Mouse (Mus musculus) lung, embryonic 16.5 days (tissue): ENCODE results near the gene Kdm2b. TPM values are rescaled to one million over a fixed set of nuclear protein-coding genes. Genes with fewer than 3 reads are reported as not detected.

ENCODE experiments used
- ATAC-seq: fragments of 200-750 bp; cut with Nextera tagmentation; 2 replicates; pipeline ENCODE4 v1.8.0; 2017; ENCODE audit warnings: low read depth, mild to moderate bottlenecking, moderate library complexity
- H3K27ac ChIP-seq: fragments of 300-500 bp; sonication (generic); 2 replicates; pipeline ENCODE4 v1.5.1; 2014; ENCODE audit warnings: mild to moderate bottlenecking, control low read depth, low read length
- H3K27me3 ChIP-seq: fragments of 300-500 bp; sonication (generic); 2 replicates; pipeline ENCODE4 v1.6.1; 2014; ENCODE audit warnings: low read depth, low read length, mixed read lengths; ENCODE audit not compliant: control insufficient read depth, insufficient read depth
- H3K36me3 ChIP-seq: fragments of 300-500 bp; sonication (generic); 2 replicates; pipeline ENCODE4 v1.6.1; 2014; ENCODE audit warnings: low read length; ENCODE audit not compliant: control insufficient read depth, insufficient read depth
- H3K4me1 ChIP-seq: fragments of 300-500 bp; sonication (generic); replicated peaks from 2 replicates; pipeline ENCODE4 v1.6.1; 2014; ENCODE audit warnings: low read length, mixed read lengths; ENCODE audit not compliant: control insufficient read depth, insufficient read depth
- H3K4me2 ChIP-seq: fragments of 300-500 bp; sonication (generic); 2 replicates; pipeline ENCODE4 v1.6.1; 2014; ENCODE audit warnings: low read depth, low read length, control low read depth
- H3K4me3 ChIP-seq: fragments of 300-500 bp; sonication (generic); 2 replicates; pipeline ENCODE4 v1.5.1; 2014; ENCODE audit warnings: mild to moderate bottlenecking, low read length, control low read depth
- H3K9ac ChIP-seq: fragments of 300-500 bp; sonication (generic); 2 replicates; pipeline ENCODE4 v1.6.1; 2014; ENCODE audit warnings: low read length, control low read depth
- H3K9me3 ChIP-seq: fragments of 300-500 bp; sonication (generic); 2 replicates; pipeline ENCODE4 v1.6.1; 2016; ENCODE audit warnings: low read length; ENCODE audit not compliant: control insufficient read depth
- WGBS: fragments of 180-500 bp; shearing (Covaris S2); extraction: QIAGEN DNeasy Blood & Tissue Kit; methylation state at CpG from one replicate; pipeline ENCODE4 v1.1.7; 2014; 5-methylcytosine and 5-hydroxymethylcytosine counted together
- polyA plus RNA-seq: library from polyadenylated mRNA; unstranded; fragments of >200 nt; fragmentation: Nextera tagmentation; extraction: Ambion mirVana; gene quantifications from 2 replicates; pipeline ENCODE4 v1.2.1, GENCODE M21; 2015

Kdm2b gene
- polyA plus RNA-seq, 1 experiment from 2014 or later = 37.6 TPM

DNA sequence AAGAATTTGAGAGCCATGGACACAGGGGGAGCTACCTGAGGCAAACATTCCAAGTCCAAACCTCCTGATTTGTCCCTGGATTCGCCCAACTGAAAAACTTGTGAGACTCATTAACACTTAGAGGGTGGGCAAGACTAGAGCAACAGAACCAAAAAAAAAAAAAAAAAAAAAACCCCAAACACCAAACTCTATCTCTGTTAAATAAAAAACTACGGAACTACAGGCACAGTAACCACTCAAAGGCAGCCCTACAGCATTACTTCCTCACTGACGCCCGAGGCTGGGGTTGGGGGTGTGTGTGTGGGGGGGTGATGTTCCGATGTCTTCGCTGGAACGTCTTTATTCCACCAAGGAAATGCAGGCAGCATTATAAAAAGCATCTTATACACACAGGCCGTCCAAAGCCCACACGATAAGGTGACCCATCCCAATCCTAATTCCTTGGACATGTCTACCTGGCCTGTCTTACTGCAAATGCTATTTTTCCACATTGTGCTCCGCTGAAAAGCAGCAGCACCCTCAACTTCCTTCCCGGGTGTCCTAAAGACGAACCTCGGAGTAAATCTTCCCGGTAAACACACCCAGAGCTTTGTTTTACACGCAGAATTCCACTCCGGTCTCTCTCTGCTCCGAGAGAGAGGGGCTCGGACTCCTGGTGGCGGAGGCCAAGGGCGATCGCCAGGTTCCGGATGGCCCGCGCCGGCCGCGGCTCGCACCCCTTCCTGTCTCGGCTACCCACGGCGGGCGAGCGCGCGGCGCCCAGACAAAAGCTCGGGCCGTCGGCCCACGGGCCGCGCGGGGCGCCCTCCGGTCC is 90.5 kb downstream of the Kdm2b start:
- no peaks in the 10 kb centered on the region for H3K27me3 ChIP-seq
- peaks cover 11% of the 10 kb centered on the region for H3K4me1 ChIP-seq
- peak overlapping the region; percentile 90 for H3K27ac ChIP-seq
- no peaks in the 10 kb centered on the region for H3K9me3 ChIP-seq
- under 1% methylated on average over 42 of the region's 45 CpGs for WGBS
- ATAC-seq = no peak
- no peaks in the 10 kb centered on the region for H3K36me3 ChIP-seq
- peak overlapping the region; percentile 88 for H3K9ac ChIP-seq
- H3K4me2 ChIP-seq = peak overlapping the region; percentile 96
- H3K4me3 ChIP-seq = peak overlapping the region; percentile 78

DNA sequence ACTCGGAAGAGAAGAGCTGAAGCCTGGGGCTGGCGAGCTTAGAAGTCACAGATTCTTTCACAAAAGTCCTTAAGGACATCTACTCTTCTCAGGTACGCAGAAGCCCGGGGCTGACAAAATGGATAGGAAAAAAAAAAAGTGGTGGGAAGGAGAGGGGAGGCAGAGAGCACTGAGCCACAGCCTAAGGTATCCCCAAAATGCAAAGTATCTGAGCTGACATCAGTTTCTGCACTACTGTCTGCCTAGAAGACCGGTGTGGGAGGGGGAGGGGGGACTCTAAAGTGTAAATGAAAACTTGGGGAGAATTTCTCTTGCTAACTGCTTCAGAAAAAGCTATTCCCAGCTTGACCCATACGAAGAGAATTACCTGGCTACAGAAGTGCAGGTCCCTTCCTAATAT is 91.5 kb downstream of the Kdm2b start:
- no peak overlapping the region for H3K27ac ChIP-seq
- ATAC-seq = no peak
- 73% methylated on average over 6 of the region's 6 CpGs for WGBS
- H3K36me3 ChIP-seq = no peaks in the 10 kb centered on the region
- H3K9me3 ChIP-seq = no peaks in the 10 kb centered on the region
- H3K27me3 ChIP-seq = no peaks in the 10 kb centered on the region
- peaks cover 11% of the 10 kb centered on the region for H3K4me1 ChIP-seq
- no peak overlapping the region for H3K9ac ChIP-seq
- H3K4me3 ChIP-seq = no peak overlapping the region
- no peak overlapping the region for H3K4me2 ChIP-seq

DNA sequence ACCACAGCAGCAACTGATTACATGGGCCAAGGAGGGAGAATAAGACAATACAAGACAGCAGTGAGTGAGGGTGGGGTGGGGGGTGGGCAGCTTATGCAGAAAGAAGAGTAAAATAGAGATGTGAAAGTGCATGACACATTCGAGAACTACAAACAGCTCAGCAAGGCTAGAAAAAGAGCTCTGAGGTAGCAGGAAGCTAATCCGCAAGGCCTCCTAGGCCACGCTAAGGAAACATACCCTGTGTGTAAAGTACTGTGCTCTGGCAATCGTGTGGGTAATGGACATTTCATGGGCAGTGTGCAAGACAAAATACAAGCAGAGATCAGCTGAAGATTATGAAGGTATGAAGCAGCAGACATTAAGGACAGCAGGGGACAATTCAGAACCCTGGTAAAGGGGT is 94.8 kb downstream of the Kdm2b start:
- H3K9ac ChIP-seq = no peak overlapping the region
- H3K4me1 ChIP-seq = peaks cover 7% of the 10 kb centered on the region
- no peaks in the 10 kb centered on the region for H3K27me3 ChIP-seq
- H3K27ac ChIP-seq = no peak overlapping the region
- no peak overlapping the region for H3K4me3 ChIP-seq
- ATAC-seq = no peak
- H3K4me2 ChIP-seq = no peak overlapping the region
- no peaks in the 10 kb centered on the region for H3K36me3 ChIP-seq
- 70% methylated on average over 4 of the region's 4 CpGs for WGBS
- H3K9me3 ChIP-seq = no peaks in the 10 kb centered on the region

DNA sequence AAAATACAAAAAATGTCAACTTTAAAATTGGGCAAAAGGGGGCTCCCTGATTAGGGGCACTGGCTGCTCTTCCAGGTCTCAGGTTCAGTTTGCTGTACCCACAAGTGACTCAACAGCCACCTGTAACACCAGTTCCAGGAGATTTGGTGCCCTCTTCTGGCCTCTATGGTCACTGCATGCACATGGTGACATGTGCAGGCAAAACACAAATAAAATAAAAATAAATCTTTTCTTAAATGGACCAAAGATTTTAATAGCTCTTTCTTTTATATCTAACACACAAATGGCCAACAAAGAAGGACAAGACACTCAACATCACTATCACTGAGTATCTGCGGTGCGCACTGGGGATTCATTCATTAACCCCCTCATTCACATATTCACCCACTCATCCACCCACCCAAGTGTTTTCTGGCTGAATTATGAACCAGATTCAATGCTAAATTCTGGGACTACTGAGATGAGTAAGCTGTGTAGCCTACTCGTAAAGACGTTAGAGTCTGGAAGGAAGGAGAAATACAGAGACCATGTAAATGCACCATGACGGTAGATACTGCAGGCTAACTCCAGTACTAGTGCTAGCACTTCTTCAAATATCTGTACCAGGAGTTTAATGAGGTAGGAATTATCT is 95.5 kb downstream of the Kdm2b start:
- no peaks in the 10 kb centered on the region for H3K9me3 ChIP-seq

DNA sequence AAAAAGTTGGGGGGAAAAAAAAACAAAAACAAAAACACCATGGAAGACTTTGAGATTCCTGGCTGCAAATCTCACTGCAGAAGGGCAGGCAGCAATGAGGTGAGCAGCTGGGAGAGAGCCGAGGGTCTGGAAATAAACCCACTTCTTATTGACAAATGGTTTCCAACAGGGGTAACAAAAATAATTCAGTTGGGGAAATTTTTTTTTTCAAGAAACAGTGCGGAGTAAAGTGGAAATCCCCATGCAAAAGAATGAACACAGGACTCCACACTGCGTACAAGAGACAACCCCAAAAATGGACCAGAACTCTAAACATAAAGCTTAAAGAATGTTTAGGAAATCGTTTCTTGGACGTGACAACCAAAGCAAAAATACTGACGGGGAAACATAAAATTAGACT is 96.4 kb downstream of the Kdm2b start:
- H3K36me3 ChIP-seq = no peaks in the 10 kb centered on the region
- H3K27me3 ChIP-seq = no peaks in the 10 kb centered on the region
- 91% methylated on average over 6 of the region's 6 CpGs for WGBS
- ATAC-seq = no peak
- H3K4me2 ChIP-seq = no peak overlapping the region
- no peak overlapping the region for H3K9ac ChIP-seq
- H3K27ac ChIP-seq = no peak overlapping the region
- H3K4me1 ChIP-seq = peaks cover 5% of the 10 kb centered on the region
- H3K9me3 ChIP-seq = no peaks in the 10 kb centered on the region
- no peak overlapping the region for H3K4me3 ChIP-seq

More for the DNA sequence above, 95.5 kb downstream of the Kdm2b start:
- ATAC-seq = no peak
- H3K36me3 ChIP-seq = no peaks in the 10 kb centered on the region
- no peak overlapping the region for H3K4me3 ChIP-seq
- H3K27ac ChIP-seq = no peak overlapping the region
- no peak overlapping the region for H3K4me2 ChIP-seq
- H3K27me3 ChIP-seq = no peaks in the 10 kb centered on the region
- no peak overlapping the region for H3K9ac ChIP-seq
- peaks cover 7% of the 10 kb centered on the region for H3K4me1 ChIP-seq
- 93% methylated on average over 5 of the region's 5 CpGs for WGBS

DNA sequence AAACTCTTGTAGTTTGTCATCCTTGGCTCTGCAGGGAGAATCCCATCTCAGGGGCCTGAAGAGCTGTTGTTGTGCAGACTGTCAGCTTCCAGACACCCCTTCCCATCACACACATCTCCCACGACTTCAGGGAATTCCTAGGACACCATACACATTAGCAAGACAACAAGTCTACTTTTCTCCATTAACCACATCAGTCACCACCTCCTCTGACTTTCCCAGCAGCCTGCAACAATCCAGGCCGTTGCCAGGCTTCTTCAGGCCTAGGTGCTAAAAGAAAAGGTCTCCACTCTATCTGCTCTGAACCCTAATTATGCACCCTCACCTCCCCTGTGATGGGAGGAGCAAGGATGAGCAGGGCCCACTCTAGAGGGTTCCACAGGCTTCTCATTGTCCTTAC is 99.2 kb downstream of the Kdm2b start:
- no peaks in the 10 kb centered on the region for H3K27me3 ChIP-seq
- H3K9ac ChIP-seq = no peak overlapping the region
- H3K9me3 ChIP-seq = no peaks in the 10 kb centered on the region
- H3K4me1 ChIP-seq = peaks cover 4% of the 10 kb centered on the region
- WGBS = 49% methylated on average over 2 of the region's 2 CpGs
- no peaks in the 10 kb centered on the region for H3K36me3 ChIP-seq
- H3K4me3 ChIP-seq = no peak overlapping the region
- H3K27ac ChIP-seq = no peak overlapping the region
- ATAC-seq = no peak
- no peak overlapping the region for H3K4me2 ChIP-seq

DNA sequence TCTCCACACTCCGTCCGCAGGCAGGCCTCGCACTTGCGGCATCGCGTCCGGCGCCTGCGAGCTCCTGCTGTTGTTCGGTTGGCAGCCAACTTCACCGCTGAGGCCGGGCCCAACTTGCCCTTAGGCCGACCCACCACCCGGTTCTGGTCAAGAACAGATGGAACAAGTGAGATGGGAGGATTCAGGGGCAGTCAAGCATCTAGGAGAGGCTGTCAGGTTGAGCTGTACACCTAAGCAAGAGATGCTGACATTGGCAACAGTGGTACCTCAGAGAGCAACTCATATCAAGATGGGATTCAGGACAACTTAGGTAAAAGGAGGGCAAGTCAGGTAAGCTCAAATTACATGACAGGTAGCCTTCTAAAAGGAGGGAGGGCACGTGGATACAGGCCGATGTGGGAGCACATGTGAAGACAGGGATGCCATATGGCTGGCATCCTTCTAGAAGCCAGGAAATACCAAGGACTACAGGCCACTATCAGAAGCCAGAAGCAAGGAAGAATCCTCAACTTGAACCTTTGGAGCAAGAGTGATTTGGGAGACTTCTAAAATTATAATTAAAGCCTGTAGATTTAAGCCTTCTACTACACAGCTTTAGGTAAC is 100.9 kb downstream of the Kdm2b start:
- H3K4me1 ChIP-seq = peaks cover 5% of the 10 kb centered on the region
- 90% methylated on average over 16 of the region's 16 CpGs for WGBS

DNA sequence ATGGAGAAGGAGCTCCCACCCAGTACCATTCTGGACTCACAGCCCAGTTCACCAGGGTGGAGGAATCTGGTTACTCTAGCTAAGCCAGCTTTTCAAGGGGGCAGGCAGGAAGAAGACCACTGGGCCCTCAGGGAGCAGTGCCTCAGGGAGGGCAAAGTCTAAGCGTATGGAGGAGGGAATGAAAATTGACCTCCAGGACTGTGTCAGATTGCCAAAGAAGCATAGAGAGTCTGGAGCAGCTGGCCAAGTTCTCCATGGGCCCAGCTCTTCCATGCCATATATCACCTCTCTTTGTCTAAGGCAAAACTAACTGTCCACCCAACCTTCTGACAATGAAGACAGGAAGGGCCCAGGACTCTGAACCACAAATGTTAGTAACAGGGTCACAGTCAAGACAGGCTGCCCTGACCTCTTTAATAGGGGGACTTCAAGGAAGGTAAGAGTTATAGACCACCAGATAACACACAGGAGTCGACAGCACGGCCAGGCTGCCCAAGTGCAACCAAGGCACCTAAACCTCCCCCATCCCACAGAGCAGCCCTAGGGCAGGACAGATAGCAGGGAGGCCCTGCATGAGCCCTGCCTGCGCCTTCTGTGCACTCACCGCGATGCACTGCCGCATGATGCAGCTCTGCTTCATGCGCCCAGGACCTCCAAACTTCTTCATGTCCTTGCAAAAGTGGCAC is 101.6 kb downstream of the Kdm2b start:
- no peak overlapping the region for H3K4me2 ChIP-seq
- H3K4me3 ChIP-seq = no peak overlapping the region
- no peak overlapping the region for H3K9ac ChIP-seq
- H3K27me3 ChIP-seq = no peaks in the 10 kb centered on the region
- no peaks in the 10 kb centered on the region for H3K36me3 ChIP-seq
- H3K27ac ChIP-seq = no peak overlapping the region
- ATAC-seq = no peak
- peaks cover 5% of the 10 kb centered on the region for H3K4me1 ChIP-seq
- WGBS = 83% methylated on average over 8 of the region's 8 CpGs
- no peaks in the 10 kb centered on the region for H3K9me3 ChIP-seq

More for the DNA sequence above, 100.9 kb downstream of the Kdm2b start:
- no peak overlapping the region for H3K9ac ChIP-seq
- H3K36me3 ChIP-seq = no peaks in the 10 kb centered on the region
- H3K4me3 ChIP-seq = no peak overlapping the region
- no peak overlapping the region for H3K4me2 ChIP-seq
- H3K9me3 ChIP-seq = no peaks in the 10 kb centered on the region
- no peak overlapping the region for H3K27ac ChIP-seq
- H3K27me3 ChIP-seq = no peaks in the 10 kb centered on the region
- ATAC-seq = no peak

DNA sequence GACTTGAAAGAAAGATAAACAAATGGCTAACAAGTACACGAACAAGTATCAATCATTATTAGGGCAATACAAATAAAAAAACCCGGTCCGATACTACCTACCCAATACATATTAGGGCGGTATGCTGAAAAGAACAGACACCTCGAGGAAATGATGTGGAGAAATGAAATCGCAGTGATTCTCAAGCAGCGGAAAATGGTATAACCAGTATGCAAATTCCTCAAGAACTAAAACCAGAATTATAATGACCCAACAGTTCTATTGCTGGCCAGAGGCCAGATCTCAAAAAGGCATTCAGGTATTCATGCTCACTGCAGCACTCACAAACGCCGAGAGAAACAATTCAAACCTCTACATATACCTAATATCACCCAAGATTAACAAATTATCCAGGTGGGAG is 102.6 kb downstream of the Kdm2b start:
- Histone ChIP-seq H3K4me1 (peaks cover 5% of the 10 kb centered on the region), H3K9ac (no peak overlapping the region)

More for the DNA sequence above, 102.6 kb downstream of the Kdm2b start:
- no peaks in the 10 kb centered on the region for H3K36me3 ChIP-seq
- no peaks in the 10 kb centered on the region for H3K27me3 ChIP-seq
- WGBS = 84% methylated on average over 9 of the region's 9 CpGs
- ATAC-seq = no peak
- no peak overlapping the region for H3K4me2 ChIP-seq
- no peak overlapping the region for H3K4me3 ChIP-seq
- no peaks in the 10 kb centered on the region for H3K9me3 ChIP-seq
- no peak overlapping the region for H3K27ac ChIP-seq
